Mouse (Mus musculus) heart, postnatal 10 days (tissue): ENCODE results near the gene Gm21616. TPM values are rescaled to one million over a fixed set of nuclear protein-coding genes. Genes with fewer than 3 reads are reported as not detected.
"Not testable (repeated sequence)": the region's sequence is repeated elsewhere in the genome, so short reads cannot be mapped to it uniquely, and the experiment has no call there.

ENCODE experiments used
- DNase-seq, 2 experiments: peaks; one replicate each; pipeline ENCODE4 v3.0.0; 2021
- intact Hi-C: fragments of 180-260 bp; cut with DNase I; formaldehyde crosslinking; loops from one replicate; pipeline ENCODE4 v1.15.1; 2025
- total RNA-seq, 2 experiments: library from RNA; stranded (reverse); gene quantifications; 2 replicates each; pipeline ENCODE4 v1.2.3; 2021

Gene Gm21616
- not detected for total RNA-seq

GRCm38 (mm10) chrX:125435242-125435641, at the start of gene Gm21616:
TSS of gene Gm21616 (plus strand) at chrX:125435542.
- DNase-seq, intact Hi-C loops: not testable (repeated sequence)
